Mouse (Mus musculus): ENCODE measurements around the gene Chd5.

Chd5 gene

DNA sequence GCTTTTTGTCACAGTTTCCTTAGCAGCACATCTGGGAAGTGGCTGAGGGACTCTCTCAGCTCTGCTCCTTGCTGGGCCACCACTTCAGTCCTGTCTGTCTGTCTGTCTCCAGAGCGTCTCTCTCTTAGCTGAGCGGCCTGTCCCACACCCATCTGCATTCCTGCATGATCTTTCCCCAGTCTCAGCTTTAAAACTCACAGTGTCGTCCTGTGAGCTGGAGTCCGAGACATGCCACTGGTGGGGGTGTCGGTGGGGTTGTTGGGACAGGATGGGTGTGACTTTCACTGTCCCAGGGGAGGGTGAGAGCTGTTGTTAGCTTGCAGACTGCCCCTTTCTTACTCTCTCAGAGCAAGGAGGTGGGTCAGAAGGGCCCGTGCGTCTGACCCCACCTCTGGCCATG lies 17.2 kb downstream of the Chd5 start:
- no peak for DNase-seq (ENCODE audit: low spot score)

DNA sequence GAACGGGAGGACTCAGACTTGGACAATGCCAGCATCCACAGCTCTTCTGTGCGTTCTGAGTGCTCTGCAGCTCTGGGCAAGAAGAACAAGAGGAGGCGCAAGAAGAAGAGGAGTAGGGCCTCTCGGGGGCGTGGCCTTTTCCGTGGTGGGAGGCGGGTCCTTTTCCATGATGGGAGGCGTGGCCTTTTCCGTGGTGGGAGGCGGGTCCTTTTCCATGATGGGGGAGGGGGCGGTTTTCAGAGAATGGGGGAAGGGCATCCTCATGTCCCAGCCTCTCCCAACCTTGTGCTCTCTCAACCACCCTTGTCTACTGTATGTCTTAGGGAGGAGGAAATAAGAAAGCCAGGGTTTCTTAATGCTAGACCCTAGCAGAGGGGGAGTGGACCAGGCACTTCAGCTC lies 21.2 kb downstream of the Chd5 start:
- DNase-seq (ENCODE audit: low spot score) = no peak

DNA sequence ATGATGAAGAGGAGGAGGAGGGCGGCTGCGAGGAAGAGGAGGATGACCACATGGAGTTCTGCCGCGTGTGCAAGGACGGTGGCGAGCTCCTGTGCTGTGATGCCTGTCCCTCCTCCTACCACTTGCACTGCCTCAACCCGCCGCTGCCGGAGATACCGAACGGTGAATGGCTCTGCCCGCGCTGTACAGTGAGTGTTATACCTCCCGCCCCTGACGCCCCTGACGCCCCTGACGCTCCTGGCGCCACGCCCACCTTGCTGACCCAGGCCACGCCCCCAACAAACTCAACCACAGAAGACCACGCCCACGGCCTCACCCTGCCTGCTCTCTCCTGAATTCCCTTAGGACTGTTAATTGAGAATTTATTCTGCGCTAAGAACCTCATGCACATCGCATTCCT lies 22.4 kb downstream of the Chd5 start:
- peak; percentile 31 for DNase-seq (ENCODE audit: low spot score)

GRCm38 (mm10) chr4:152362180-152362579 lies 23.7 kb downstream of the Chd5 start:
- no peak for DNase-seq (ENCODE audit: low spot score)

DNA sequence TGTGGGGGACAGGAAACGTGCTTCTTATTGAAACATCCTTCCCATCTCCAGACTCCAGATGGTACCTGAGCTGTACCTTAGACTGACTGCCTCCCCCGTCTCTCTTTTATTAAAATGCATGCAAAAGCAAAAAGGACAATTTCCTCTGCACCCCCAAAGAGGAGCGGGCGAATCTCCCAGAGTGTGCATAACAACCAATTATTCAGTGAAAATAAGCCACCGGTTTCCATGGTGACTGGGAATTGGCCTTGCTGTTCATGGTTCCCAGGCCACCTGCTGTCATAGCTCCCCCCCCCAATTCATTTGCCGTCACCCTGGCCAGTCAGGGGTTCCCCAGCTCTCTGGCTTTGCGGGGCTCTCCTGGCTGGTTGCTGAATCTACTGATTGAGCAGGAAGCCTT lies 26.8 kb downstream of the Chd5 start:
- DNase-seq (ENCODE audit: low spot score) = no peak

GRCm38 (mm10) chr4:152382528-152383252 lies 44.2 kb downstream of the Chd5 start:
- no peak for DNase-seq (ENCODE audit: low spot score)

- no peak for DNase-seq (ENCODE audit: low spot score)
These were observed 47.2 kb downstream of the Chd5 start for GRCm38 (mm10) chr4:152385644-152386043.

DNA sequence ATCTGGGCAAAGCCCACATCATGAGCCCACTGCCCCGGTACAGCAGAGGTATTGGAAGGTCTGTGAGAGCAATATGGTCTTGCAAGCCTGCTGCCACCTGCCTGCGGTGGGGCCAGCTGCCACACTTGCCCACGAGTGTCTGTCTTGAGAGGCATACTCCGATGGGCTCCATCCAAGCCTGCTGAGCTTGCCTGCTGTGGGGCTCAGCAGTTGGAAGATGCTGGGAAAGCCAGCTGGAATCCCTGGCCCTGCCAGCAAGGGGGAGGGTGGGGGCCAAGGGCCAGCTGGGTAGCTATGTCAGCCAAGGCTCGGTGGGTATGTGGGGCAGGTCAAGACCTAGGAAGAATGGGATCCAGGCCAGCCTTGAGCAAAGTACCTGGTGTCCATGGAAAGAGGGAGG lies 53.7 kb downstream of the Chd5 start:
- no peak for DNase-seq (ENCODE audit: low spot score)

DNA sequence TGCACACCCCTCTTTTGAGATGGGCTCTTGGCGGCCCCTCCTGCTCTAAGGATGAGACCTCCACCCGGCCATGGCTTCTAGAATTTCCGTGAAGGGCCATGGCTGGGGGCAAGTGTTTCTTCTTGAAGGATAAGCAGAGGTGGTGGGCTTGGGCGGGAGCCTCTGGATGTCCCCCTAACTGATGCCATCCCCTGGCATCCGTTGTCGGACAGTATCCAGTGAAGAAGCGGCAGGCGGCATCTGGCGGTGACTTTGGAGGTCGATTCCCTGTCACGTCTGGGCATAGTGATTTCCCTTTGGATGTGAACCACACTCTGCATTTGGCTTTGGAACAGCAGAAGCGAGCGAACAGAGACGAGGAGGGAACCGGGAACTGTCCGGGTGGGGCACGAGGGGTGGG lies 54.2 kb downstream of the Chd5 start:
- DNase-seq (ENCODE audit: low spot score) = no peak

DNA sequence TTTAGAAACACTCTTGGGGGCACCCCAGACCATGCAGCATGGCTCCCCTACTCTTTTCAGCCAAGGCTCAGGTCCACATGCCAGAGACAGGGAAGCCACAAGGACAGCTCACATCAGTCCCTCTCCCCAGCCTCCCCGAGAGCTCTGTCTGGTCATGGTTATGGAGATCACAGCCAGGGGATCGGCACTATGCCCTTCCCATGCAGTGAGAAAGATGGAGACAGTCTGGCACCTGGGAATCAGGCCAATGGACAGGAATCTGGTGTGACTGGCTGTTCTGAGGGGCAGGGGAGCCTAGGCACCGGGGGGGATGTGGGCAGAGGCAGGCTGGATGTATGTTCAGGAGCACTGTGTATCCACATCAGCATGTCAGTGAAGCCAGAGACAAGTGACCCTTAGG lies 60.5 kb downstream of the Chd5 start:
- no peak for DNase-seq (ENCODE audit: low spot score)

- DNase-seq (ENCODE audit: low spot score) = no peak
These were observed 66.7 kb downstream of the Chd5 start for GRCm38 (mm10) chr4:152405143-152405542.

DNA sequence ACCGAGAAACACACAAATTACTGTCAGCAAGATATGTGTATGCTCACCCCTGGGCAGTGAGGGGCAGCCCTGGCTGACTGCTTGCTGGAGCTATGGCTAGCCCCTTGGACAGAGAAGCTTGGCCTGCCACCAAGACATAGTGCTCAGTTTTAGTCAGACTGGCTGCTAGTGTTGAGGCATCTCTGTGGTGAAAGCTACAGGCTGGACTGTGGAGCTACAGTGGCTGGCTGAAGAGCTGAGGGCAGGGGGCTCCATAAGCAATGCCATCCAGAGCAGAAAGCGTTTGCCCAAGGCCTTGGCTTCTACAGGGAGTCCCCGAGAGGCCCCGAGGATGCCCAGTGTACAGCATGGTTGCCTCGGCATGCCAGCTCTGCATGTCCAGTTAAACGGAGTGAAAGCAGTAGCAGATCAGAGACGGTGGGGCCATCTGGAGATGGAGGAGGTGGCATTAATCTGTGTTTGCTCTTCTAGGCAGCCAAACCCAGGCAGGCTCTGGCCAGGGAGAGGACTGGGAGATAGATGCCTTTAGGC lies 67.3 kb downstream of the Chd5 start:
- DNase-seq (ENCODE audit: low spot score) = no peak

GRCm38 (mm10) chr4:152406531-152406930 lies 68.1 kb downstream of the Chd5 start:
- no peak for DNase-seq (ENCODE audit: low spot score)

DNA sequence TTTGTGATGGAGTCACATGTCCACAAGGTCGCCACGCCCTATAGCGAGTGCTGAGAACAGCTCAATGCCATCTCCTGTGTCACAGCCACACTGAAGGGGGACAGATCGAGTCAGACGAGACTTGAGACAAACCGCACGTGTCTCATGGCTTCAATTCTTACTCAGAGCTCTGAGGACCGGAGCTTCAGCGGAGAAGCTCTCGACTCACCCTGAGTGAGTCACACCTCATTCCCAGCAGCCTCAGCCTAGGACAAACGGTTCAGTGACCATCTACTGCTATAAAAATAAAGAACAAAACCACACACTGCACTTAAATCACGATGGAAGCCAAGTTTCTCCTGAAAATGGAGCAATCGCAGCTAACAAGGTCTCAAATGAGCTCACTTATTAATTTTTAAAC lies 72.5 kb downstream of the Chd5 start:
- DNase-seq (ENCODE audit: low spot score) = no peak

- no peak for DNase-seq (ENCODE audit: low spot score)
These were observed 74.2 kb downstream of the Chd5 start for GRCm38 (mm10) chr4:152412524-152413080.

DNA sequence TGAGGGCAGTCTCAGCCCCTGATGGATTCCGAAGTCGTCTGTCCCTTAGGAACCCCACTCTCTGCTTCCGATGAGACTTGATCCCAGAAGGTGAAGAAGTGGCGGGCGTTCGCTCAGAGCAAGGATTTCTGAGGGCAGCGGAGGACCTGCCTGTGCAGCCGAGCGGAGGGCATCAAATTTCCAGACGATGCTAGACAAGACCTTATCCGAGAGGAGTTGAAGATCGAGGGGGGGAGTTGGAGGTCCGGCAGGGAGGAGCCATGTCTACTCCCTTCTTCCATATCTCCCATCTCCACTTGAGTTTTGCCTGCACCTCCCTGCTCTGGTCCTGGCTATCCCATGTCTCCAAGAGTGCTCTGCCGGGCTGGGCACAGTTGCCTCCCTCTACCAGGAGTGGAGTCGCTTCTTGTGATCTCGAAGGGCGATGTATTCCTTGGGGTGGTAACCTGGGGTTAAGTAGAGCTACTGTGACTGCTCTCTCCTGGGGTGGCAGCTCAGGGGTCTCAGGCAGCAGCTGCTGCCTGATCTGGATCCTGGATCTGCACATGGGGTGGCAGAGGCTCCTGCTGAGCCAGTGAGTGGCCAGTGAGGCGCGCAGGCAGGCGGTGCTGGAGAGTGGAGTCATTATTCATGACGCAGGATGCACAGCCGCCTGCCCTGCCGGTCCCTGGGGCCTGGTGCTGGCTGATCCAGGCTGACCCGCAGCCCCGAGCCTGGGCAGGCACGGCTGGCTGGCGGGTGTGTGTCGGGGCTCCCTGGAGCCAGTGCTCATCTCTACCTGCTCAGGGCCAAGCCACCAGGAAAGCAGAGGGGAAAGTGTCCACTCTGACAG lies 80.0 kb downstream of the Chd5 start:
- DNase-seq (ENCODE audit: low spot score) = no peak

GRCm38 (mm10) chr4:152423576-152423975 lies 85.1 kb downstream of the Chd5 start:
- no peak for DNase-seq (ENCODE audit: low spot score)

- no peak for DNase-seq (ENCODE audit: low spot score)
These were observed 85.9 kb downstream of the Chd5 start for GRCm38 (mm10) chr4:152424341-152424740.

GRCm38 (mm10) chr4:152424922-152425321 lies 86.5 kb downstream of the Chd5 start:
- DNase-seq (ENCODE audit: low spot score) = no peak

- no peak for DNase-seq (ENCODE audit: low spot score)
These were observed 89.8 kb downstream of the Chd5 start for GRCm38 (mm10) chr4:152428259-152428658.

DNA sequence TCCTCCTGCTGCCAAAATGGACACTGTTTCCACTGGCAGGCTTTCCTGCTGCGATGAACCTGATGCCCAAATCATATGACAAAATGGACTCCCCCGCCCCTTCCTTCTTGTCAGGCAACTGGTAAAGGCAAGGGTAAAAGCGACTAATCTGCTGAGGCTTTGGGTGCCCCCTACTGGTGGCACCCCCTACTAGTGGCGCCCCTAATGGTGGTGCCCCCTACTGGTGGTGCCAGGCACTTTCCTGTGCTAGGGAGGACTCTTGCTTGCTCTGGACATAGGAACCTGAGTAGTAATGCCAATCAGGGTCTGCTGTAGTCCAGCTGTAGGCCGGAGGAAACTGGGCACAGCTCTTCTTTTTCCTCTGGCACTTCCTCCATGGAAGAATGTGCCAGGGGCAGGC lies 93.9 kb downstream of the Chd5 start:
- DNase-seq (ENCODE audit: low spot score) = no peak

- peak; percentile 71 for DNase-seq (ENCODE audit: low spot score)
These were observed 96.4 kb downstream of the Chd5 start for GRCm38 (mm10) chr4:152434836-152435235.

- no peak for DNase-seq (ENCODE audit: low spot score)
These were observed 96.8 kb downstream of the Chd5 start for GRCm38 (mm10) chr4:152435255-152435654.

All from c-Kit-positive CD71-positive TER-119-positive erythroid progenitor cells, embryonic 14.5 days (primary cell).